Mouse (Mus musculus): ENCODE results near the gene Zfp622.
"Not testable (repeated sequence)": the region's sequence is repeated elsewhere in the genome, so short reads cannot be mapped to it uniquely, and the experiment has no call there.

Zfp622 gene

DNA sequence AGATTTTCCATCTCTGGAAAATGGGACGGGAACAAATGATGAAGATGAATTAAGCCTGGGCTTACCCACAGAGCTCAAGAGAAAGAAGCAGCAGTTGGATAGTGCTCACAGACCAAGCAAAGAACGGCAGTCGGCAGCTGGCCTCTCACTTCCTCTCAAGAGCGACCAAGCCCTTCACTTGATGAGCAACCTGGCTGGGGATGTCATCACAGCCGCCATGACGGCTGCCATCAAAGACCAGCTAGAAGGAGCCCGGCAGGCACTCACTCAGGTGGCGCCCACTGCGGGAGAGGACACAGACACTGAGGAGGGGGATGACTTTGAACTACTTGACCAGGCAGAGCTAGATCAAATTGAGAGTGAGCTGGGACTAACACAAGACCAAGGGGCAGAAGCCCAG is 12.6 kb upstream of the Zfp622 start:
- no peak for DNase-seq (ENCODE audit: extremely low read depth, low read depth)

DNA sequence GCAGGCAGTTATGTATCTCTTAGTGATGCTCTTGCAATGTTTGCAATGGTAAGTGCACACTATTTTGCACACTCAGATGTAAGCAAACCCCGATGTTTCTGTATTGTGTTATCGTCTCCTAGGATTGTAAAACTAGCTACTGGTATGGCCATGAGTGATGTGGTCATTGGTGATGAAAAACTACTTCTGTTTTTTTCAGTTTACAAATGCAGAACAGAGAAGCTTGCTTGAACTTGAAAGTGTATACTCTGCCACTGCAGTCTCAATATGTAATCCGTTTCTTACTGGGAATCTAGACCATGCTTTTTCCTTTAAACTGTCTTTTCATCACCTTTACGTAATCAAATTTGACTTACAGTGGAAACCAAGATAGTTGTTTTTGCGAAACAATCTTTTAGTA is 11.4 kb upstream of the Zfp622 start:
- no peak for DNase-seq (ENCODE audit: extremely low read depth, low read depth)

DNA sequence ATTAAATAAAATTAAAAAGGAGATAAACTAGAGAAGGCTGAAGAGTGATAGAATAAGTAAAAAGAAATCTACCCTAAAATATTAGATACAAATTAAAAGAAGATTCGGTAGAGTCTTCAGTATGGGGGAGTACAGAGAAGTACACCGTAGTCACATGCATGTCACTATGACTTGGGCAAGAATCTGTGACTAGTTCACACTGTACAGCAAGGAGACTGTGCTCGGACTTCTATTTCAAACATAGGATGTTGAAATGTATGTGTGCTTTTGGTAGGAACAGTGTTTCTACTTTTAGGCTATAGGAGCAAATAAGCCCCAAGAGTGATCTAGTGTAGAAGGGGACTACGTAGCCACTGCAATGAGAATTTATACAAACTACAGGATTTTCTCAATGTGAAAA is 9.8 kb upstream of the Zfp622 start:
- DNase-seq (ENCODE audit: extremely low read depth, low read depth): no peak

GRCm38 (mm10) chr15:25975810-25976209 is 8.4 kb upstream of the Zfp622 start:
- no peak for DNase-seq (ENCODE audit: extremely low read depth, low read depth)

GRCm38 (mm10) chr15:25983614-25984013 is 552 bp upstream of the Zfp622 start:
- not testable (repeated sequence) for DNase-seq (ENCODE audit: extremely low read depth, low read depth)

- DNase-seq (ENCODE audit: extremely low read depth, low read depth): no peak
Observed at GRCm38 (mm10) chr15:25984734-25985492, 747 bp downstream of the Zfp622 start.

DNA sequence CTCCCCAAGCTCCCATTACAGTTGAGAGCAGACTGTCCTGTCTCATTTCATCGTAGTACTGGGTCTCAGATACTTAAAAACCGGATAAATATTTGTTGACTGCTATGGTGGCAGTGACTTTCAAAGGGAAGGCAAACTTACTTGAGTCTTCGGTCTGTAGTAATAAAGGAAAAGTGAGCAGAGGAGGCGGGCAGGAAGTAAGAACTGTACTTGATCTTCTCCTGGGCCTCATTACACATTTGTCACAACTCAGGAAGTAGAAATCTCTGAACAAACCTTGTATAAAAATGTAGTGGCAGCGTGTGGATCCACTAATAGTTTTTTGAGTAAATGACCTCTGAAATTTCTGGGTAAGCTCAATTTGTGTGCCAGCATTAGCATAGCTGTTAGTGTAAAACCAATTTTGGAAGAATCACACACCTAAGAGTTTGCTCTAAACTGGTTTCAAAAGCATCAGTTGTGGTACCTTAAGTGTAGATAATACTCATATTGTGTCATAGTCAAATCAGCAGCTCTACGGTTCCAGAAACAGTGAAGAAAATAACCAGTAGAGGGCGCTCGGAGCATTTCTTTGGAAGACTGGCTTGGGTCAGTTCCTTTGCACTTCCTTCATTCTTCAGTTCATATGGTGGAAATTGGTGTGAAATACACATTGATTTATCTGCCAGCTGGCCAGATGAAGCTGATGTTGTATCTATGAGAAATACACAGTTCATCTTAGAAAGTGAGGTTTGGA is 9.0 kb downstream of the Zfp622 start:
- peak; percentile 57 for DNase-seq (ENCODE audit: extremely low read depth, low read depth)

DNA sequence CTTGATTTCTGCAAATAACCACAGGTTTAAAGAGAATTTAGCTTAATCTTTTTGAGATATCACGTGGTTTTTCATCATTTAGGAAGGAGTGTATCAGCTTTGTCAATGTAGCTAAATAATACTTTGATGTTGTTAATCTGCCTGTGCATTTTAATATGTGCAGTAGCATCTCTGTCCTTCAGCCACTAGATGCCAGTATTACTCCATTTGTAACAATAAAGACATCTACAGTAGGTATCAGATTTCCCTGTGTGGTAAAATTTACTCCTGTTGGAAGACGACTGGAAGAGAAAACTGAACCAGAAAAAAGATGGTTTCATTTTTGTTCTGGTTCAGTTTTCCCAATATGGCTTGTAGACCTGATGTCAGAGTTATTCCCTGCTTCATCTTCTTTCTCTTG is 11.4 kb downstream of the Zfp622 start:
- no peak for DNase-seq (ENCODE audit: extremely low read depth, low read depth)

- DNase-seq (ENCODE audit: extremely low read depth, low read depth): not testable (repeated sequence)
Observed at GRCm38 (mm10) chr15:25999545-25999944, 15.4 kb downstream of the Zfp622 start.

DNA sequence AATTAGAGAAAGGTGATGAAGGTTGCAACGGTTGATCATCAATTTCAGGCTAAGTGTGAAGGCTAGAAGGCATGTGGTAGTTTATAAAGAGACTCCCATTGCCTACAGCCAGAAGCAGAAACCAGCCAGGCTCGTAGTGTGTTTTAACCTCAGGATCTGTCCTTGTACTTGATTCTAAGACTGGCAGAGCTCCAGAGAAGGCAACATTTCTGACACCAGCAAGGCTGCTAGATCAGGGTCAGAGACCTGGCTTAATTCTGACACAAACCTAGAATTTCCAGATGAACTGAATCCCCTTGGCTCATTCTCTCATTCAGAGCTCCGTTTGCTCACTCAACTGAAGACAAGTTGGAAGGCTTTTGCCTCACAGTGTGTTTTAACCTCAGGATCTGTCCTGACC is 24.5 kb downstream of the Zfp622 start:
- no peak for DNase-seq (ENCODE audit: extremely low read depth, low read depth)

DNA sequence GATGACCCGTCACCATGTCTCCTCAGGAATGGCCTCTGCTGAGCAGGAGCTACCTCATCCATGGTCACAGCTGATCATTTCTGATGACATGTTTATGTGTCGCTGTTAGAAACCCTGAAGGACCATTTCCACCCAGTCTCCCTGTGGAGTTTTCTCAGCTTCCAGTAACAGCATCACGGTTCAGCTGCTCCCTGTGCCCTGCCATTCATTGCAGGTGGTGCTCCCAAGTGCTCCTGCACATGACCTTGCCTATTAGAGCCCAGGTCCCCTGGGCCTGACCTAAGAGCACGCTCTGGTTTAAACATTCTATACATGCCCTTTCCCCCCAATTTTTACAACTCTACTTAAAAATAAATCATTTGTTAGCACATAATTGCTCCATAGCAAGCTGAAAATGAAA is 28.7 kb downstream of the Zfp622 start:
- DNase-seq (ENCODE audit: extremely low read depth, low read depth): no peak

DNA sequence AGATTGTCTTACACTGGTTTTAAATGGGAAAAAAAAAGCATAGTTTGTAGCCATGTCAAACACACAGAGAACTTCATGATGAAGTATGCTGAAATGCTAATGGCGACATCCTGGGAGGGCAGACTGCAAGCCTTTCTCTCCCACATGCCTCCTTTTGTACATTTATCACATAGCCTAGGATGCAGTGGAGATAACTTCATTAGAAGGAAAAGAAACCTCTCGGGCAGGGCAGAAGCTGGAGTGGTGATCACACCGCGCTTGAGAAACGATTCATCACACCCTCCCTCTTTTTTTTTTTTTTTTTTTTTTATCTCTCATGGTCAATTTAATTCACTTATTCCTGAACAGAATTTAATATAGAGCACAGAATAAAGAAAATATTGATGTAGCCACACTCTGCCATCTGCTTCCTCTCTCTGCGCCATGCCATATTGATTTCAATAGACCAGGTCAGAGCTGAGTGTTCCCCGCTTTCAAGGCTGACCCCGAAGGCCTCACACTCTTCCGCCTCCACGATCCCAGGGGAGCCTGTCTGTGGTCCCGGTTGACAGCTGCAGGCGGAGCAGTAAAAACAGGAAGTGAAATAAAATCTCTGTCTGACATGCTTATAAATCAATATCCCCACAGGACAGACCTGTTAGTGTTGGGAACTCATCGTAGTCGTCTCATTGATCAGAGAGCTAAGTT is 32.0 kb downstream of the Zfp622 start:
- no peak for DNase-seq (ENCODE audit: extremely low read depth, low read depth)

DNA sequence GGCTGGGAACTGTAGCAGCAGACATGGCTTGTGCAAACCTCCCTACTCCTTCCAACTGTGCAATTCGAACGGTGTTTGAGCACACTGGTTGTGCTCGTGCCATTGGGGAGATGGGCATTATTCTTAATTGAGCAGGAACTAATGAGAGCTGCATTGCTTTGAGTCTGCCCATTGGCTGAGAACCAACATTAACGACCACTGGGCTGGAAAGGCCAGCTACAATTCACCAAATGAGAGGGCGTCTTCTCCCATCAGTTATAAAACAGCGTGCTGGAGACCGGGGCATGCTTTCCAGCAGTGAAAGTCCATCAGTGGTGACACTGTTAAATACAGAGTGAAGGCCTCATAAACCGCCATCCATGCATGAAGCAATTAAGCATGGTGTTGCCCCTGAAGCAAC is 37.6 kb downstream of the Zfp622 start:
- no peak for DNase-seq (ENCODE audit: extremely low read depth, low read depth)

- no peak for DNase-seq (ENCODE audit: extremely low read depth, low read depth)
Observed at GRCm38 (mm10) chr15:26022636-26023035, 38.5 kb downstream of the Zfp622 start.

DNA sequence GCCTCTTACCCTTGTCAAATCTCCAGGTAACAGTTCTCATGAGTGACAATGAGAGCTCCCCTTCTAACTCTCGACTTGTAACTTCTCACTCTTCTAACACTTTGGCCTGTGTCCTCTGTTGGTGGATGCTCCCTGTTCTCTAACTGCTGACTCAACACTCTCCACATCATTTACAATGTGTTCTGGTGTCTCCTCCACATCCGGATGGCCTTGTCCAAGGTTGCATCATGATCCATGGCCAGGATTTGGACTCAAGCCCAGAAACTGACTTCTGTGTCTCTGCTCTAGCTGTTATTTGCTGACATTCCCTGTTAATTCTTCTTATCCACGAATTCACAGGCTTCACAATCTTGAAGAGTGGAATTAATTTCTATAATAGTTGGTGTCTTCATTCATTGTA is 47.5 kb downstream of the Zfp622 start:
- no peak for DNase-seq (ENCODE audit: extremely low read depth, low read depth)

DNA sequence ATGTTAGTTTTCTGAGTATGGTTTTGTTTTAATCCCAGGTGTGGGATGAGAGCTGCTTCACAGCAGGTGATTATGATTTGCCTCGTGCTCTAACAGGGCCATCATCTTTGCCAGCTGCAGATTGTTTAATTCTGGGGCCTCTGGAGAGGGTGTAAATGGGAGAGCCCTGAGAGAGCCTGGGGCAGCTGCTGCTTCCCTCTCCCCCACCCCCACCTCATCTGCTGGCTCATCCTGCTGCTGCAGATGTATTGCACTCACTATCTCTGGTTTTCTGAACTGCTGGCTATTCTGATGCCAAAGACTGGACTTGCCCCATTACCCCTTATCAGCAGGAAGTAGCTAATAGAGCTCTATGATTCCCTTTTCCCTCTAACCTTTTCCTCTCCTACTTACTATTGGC is 56.4 kb downstream of the Zfp622 start:
- no peak for DNase-seq (ENCODE audit: extremely low read depth, low read depth)

DNA sequence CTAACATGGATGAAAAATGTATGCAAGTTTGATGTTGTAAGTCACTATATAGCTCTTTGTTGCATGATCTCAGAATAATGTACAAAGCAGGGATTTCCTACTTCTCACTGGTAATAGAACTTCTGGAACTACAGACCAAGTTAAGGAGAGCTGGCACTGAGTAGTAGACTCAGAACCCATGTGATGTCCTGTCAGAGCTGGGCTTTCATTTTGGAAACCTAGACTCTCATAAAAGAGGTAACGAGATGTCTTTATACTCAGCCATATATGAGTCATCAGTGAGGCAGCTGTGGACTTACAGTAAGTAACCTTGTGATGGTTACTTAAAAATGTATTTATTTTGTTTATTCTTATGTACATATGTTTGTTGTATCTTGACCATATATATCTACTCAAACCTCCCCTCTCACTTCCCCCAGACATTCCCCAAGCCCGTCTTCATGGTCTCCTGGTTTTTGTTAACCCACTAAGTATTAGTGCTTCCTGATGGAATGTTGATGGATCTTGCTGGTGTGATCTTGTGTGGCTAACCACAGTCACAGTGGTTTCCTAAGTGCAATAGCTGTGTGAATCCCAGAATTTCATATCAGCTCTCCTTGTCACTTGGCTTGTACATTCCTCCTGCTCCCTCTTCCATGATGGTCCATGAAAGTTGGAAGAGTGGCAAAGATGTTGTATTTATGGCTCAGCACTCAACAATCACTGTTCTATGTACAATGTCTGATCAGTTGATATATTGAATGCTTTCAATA is 57.2 kb downstream of the Zfp622 start:
- no peak for DNase-seq (ENCODE audit: extremely low read depth, low read depth)

Data from MEL-GATA-1-ER (cell line).